Mouse (Mus musculus): ENCODE measurements at regions not wholly inside any gene's neighbourhood (a gene's known extent, or its start where the extent isn't known, plus 50 kb on each side); places are given as distances from the start of the nearest gene placed in this dataset.
A peak's percentile ranks its signal among the peaks of the same experiment; 100 is the strongest.

- DNase-seq (ENCODE audit: low spot score in 2 of 2): peak; percentile 8 to 60
Measured at GRCm38 (mm10) chr7:54458386-54458785, 376.9 kb upstream of the Luzp2 start.

GRCm38 (mm10) chr7:54491254-54491653 is 344.0 kb upstream of the Luzp2 start:
- DNase-seq (ENCODE audit: low spot score in 2 of 2): no peak

- DNase-seq (ENCODE audit: low spot score in 2 of 2): no peak
Measured at GRCm38 (mm10) chr7:54505235-54505634, 330.1 kb upstream of the Luzp2 start.

GRCm38 (mm10) chr7:54507006-54507405 is 328.3 kb upstream of the Luzp2 start:
- DNase-seq (ENCODE audit: low spot score in 2 of 2): no peak

- no peak for DNase-seq (ENCODE audit: low spot score in 2 of 2)
Measured at GRCm38 (mm10) chr7:54535693-54536092, 299.6 kb upstream of the Luzp2 start.

GRCm38 (mm10) chr7:54557436-54557835 is 277.9 kb upstream of the Luzp2 start:
- no peak for DNase-seq (ENCODE audit: low spot score in 2 of 2)

- no peak for DNase-seq (ENCODE audit: low spot score in 2 of 2)
Measured at GRCm38 (mm10) chr7:54565569-54566179, 269.6 kb upstream of the Luzp2 start.

GRCm38 (mm10) chr7:54599776-54600175 is 235.5 kb upstream of the Luzp2 start:
- DNase-seq (ENCODE audit: low spot score in 2 of 2): no peak

- no peak for DNase-seq (ENCODE audit: low spot score in 2 of 2)
Measured at GRCm38 (mm10) chr7:54622436-54622835, 212.9 kb upstream of the Luzp2 start.

- peak; percentile 15 to 17 for DNase-seq (ENCODE audit: low spot score in 2 of 2)
Measured at GRCm38 (mm10) chr7:54633930-54634329, 201.4 kb upstream of the Luzp2 start.

GRCm38 (mm10) chr7:54634348-54635035 is 200.8 kb upstream of the Luzp2 start:
- DNase-seq (ENCODE audit: low spot score in 2 of 2): peak in 1 of 2 experiments; percentile 12

GRCm38 (mm10) chr7:54645314-54645713 is 190.0 kb upstream of the Luzp2 start:
- DNase-seq (ENCODE audit: low spot score in 2 of 2): no peak

GRCm38 (mm10) chr7:54649025-54649424 is 186.3 kb upstream of the Luzp2 start:
- DNase-seq (ENCODE audit: low spot score in 2 of 2): no peak
